Mouse (Mus musculus): Measurements from ENCODE around the gene Baiap2l2.
"Not testable (repeated sequence)": the region's sequence is repeated elsewhere in the genome, so short reads cannot be mapped to it uniquely, and the experiment has no call there.

DNA sequence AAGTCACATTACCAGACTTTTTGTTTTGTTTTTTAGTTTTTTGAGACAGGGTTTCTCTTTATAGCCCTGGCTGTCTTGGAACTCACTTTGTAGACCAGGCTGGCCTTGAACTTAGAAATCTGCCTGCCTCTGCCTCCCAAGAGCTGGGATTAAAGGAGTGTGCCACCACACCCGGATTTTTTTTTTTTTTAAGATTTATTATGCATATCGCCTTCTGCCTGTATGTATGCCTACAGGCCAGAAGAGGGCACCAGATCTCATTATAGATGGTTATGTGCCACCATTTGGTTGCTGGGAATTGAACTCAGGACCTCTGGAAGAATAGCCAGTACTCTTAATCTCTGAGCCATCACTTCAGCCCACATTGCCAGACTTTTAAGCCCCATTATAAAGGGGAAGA lies 59.6 kb downstream of the Baiap2l2 start:
- not testable (repeated sequence) for TF ChIP-seq CTCF (IDR thresholded peaks at IDR 0.05; ENCODE audit: insufficient read depth, low read length); POLR2A (IDR thresholded peaks at IDR 0.05; ENCODE audit: borderline replicate concordance, extremely low read depth, low read depth, low read length)
